Mouse (Mus musculus): ENCODE measurements around the gene Ak5. TPM values are rescaled to one million over a fixed set of nuclear protein-coding genes. Genes with fewer than 3 reads are reported as not detected.

The Ak5 gene
- polyA plus RNA-seq, 2 experiments, result 0.94 to 2.2 TPM

DNA sequence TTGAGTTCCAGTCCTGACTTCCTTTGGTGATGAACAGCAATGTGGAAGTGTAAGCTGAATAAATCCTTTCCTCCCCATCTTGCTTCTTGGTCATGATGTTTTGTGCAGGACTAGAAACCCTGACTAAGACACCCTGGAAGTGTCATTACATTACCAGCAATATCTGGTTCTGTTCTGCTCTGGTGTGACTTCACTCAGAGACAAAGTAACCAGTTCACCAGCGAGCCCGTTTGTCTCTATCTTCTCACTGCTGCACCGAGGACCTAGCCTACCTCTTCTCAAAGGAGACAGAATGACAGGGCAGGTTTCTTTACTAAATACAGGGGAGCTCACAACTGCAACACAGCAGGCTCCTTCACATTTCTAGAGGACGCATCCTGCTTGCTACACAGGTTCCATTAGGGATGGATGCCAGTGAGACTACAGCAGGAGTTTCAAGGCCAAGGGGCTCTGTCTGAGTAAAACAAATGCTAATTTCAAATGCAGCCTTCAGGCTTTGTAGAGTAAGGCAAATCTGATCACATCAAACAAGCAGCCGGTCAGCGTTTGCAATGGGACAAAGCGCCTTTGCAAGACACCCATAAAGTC is 117.5 kb downstream of the Ak5 start:
- Histone ChIP-seq H3K4me3 (replicated peaks; ENCODE audit: low read length) (no peak overlapping the region), H3K4me2 (replicated peaks; ENCODE audit: low read depth, low read length, severe bottlenecking) (no peak overlapping the region), H3K27ac (replicated peaks; ENCODE audit: low read depth, low read length) (no peak overlapping the region), H3K9me3 (ENCODE audit: control insufficient read depth, low read length) (no peaks in the 10 kb centered on the region), H3K27me3 (ENCODE audit: control insufficient read depth, insufficient read depth, low read length) (no peaks in the 10 kb centered on the region), H3K36me3 (ENCODE audit: control insufficient read depth, insufficient read depth, low read length) (no peaks in the 10 kb centered on the region), H3K4me1 (ENCODE audit: control insufficient read depth, insufficient read depth, low read length) (no peaks in the 10 kb centered on the region), H3K9ac (ENCODE audit: low read depth, low read length, severe bottlenecking) (no peak overlapping the region)
- ATAC-seq (ENCODE audit: low FRiP score, low read depth) (no peak), DNase-seq (ENCODE audit: low spot score) (no peak)
- 88% methylated on average over 7 of the region's 7 CpGs for WGBS
- no peak for TF ChIP-seq POLR2A (IDR thresholded peaks at IDR 0.05; ENCODE audit: borderline replicate concordance, extremely low read depth, insufficient read depth, insufficient read length)

- Histone ChIP-seq H3K36me3 (ENCODE audit: control insufficient read depth, insufficient read depth, low read length) (no peaks in the 10 kb centered on the region), H3K9me3 (ENCODE audit: control insufficient read depth, low read length) (no peaks in the 10 kb centered on the region), H3K4me2 (replicated peaks; ENCODE audit: low read depth, low read length, severe bottlenecking) (no peak overlapping the region), H3K27me3 (ENCODE audit: control insufficient read depth, insufficient read depth, low read length) (no peaks in the 10 kb centered on the region), H3K4me1 (ENCODE audit: control insufficient read depth, insufficient read depth, low read length) (no peaks in the 10 kb centered on the region), H3K9ac (ENCODE audit: low read depth, low read length, severe bottlenecking) (no peak overlapping the region), H3K27ac (replicated peaks; ENCODE audit: low read depth, low read length) (no peak overlapping the region), H3K4me3 (replicated peaks; ENCODE audit: low read length) (no peak overlapping the region)
- no peak for DNase-seq (ENCODE audit: low spot score)
- no peak for TF ChIP-seq POLR2A (IDR thresholded peaks at IDR 0.05; ENCODE audit: borderline replicate concordance, extremely low read depth, insufficient read depth, insufficient read length)
- no peak for ATAC-seq (ENCODE audit: low FRiP score, low read depth)
Observed at GRCm38 (mm10) chr3:152550031-152550430, 118.1 kb downstream of the Ak5 start.

DNA sequence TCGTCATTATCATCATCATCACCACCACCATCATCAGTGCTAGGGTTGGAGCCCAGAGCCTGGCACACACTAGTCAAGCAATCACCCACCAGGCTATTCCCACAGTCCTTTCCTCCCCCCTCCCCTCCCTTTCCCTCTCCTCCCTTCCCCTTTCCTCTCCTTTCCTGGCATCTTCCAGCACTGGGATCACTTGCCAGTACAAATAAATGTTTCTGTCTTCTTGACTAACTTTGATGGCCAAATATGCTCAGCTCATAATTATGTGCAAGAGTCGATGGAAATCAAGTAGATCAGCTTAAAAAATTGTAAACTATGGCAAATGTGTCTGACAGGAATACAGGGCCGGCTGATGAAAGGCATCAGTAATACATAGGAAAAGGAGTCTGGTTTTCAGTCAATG is 123.2 kb downstream of the Ak5 start:
- ATAC-seq (ENCODE audit: low FRiP score, low read depth) (no peak), DNase-seq (ENCODE audit: low spot score) (no peak)
- Histone ChIP-seq H3K4me2 (replicated peaks; ENCODE audit: low read depth, low read length, severe bottlenecking) (no peak overlapping the region), H3K36me3 (ENCODE audit: control insufficient read depth, insufficient read depth, low read length) (no peaks in the 10 kb centered on the region), H3K27ac (replicated peaks; ENCODE audit: low read depth, low read length) (no peak overlapping the region), H3K27me3 (ENCODE audit: control insufficient read depth, insufficient read depth, low read length) (no peaks in the 10 kb centered on the region), H3K9ac (ENCODE audit: low read depth, low read length, severe bottlenecking) (no peak overlapping the region), H3K4me3 (replicated peaks; ENCODE audit: low read length) (no peak overlapping the region), H3K9me3 (ENCODE audit: control insufficient read depth, low read length) (no peaks in the 10 kb centered on the region), H3K4me1 (ENCODE audit: control insufficient read depth, insufficient read depth, low read length) (no peaks in the 10 kb centered on the region)
- WGBS, result 85% methylated on average over 3 of the region's 3 CpGs
- no peak for TF ChIP-seq POLR2A (IDR thresholded peaks at IDR 0.05; ENCODE audit: borderline replicate concordance, extremely low read depth, insufficient read depth, insufficient read length)

DNA sequence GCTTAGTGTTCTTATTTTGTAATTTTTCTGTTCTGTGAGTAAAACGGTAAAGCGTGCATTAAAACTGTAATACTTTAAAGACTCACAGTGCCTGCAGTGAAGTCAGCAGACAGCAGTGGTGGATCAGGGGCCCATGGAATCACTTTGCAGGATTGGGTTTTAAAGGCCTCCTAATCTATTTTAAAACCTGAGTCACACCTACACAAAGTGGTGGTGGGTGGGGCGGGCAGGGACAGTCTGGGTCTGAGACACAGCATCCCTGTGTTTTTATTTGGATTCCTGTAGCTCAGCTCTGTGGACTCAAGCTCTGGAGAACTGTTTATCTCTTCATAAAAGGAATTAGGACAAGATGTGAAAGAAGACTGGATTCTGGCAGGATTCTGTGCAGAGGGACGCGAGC is 125.9 kb downstream of the Ak5 start:
- Histone ChIP-seq H3K4me2 (replicated peaks; ENCODE audit: low read depth, low read length, severe bottlenecking) (no peak overlapping the region), H3K4me1 (ENCODE audit: control insufficient read depth, insufficient read depth, low read length) (no peaks in the 10 kb centered on the region), H3K9ac (ENCODE audit: low read depth, low read length, severe bottlenecking) (no peak overlapping the region), H3K9me3 (ENCODE audit: control insufficient read depth, low read length) (no peaks in the 10 kb centered on the region), H3K27ac (replicated peaks; ENCODE audit: low read depth, low read length) (no peak overlapping the region), H3K36me3 (ENCODE audit: control insufficient read depth, insufficient read depth, low read length) (no peaks in the 10 kb centered on the region), H3K27me3 (ENCODE audit: control insufficient read depth, insufficient read depth, low read length) (no peaks in the 10 kb centered on the region), H3K4me3 (replicated peaks; ENCODE audit: low read length) (no peak overlapping the region)
- ATAC-seq (ENCODE audit: low FRiP score, low read depth), result no peak
- 52% methylated on average over 5 of the region's 5 CpGs for WGBS
- no peak for TF ChIP-seq POLR2A (IDR thresholded peaks at IDR 0.05; ENCODE audit: borderline replicate concordance, extremely low read depth, insufficient read depth, insufficient read length)
- DNase-seq (ENCODE audit: low spot score), result no peak

DNA sequence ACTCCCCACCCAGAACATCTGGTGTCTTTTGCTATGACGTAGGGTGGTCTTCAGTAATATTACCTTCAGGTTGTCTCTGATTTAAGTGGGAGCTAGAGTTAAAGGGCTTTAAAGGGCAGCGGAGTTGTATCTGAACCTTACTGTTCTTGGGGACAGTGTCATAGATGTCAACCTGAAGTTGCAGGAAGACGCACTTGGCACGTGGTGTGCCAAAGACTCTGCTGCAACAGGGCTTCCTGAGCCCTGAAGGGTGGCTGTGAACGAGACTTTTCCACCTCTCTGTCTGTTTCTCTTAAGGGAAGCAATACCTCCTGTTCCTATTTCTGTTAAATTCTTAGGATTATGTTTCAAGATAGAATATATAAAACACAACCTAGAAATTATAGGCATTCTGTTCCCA is 137.8 kb downstream of the Ak5 start:
- Histone ChIP-seq H3K27me3 (ENCODE audit: control insufficient read depth, insufficient read depth, low read length) (no peaks in the 10 kb centered on the region), H3K4me1 (ENCODE audit: control insufficient read depth, insufficient read depth, low read length) (peaks cover 6% of the 10 kb centered on the region; the same call in 1 of the 2 replicates), H3K9me3 (ENCODE audit: control insufficient read depth, low read length) (no peaks in the 10 kb centered on the region), H3K36me3 (ENCODE audit: control insufficient read depth, insufficient read depth, low read length) (no peaks in the 10 kb centered on the region), H3K4me3 (replicated peaks; ENCODE audit: low read length) (no peak overlapping the region), H3K9ac (ENCODE audit: low read depth, low read length, severe bottlenecking) (no peak overlapping the region), H3K4me2 (replicated peaks; ENCODE audit: low read depth, low read length, severe bottlenecking) (no peak overlapping the region), H3K27ac (replicated peaks; ENCODE audit: low read depth, low read length) (no peak overlapping the region)
- ATAC-seq (ENCODE audit: low FRiP score, low read depth), result no peak
- 82% methylated on average over 5 of the region's 5 CpGs for WGBS
- DNase-seq (ENCODE audit: low spot score), result no peak
- no peak for TF ChIP-seq POLR2A (IDR thresholded peaks at IDR 0.05; ENCODE audit: borderline replicate concordance, extremely low read depth, insufficient read depth, insufficient read length)

Data from limb, embryonic 14.5 days (tissue).